In the genomic region with DNA sequence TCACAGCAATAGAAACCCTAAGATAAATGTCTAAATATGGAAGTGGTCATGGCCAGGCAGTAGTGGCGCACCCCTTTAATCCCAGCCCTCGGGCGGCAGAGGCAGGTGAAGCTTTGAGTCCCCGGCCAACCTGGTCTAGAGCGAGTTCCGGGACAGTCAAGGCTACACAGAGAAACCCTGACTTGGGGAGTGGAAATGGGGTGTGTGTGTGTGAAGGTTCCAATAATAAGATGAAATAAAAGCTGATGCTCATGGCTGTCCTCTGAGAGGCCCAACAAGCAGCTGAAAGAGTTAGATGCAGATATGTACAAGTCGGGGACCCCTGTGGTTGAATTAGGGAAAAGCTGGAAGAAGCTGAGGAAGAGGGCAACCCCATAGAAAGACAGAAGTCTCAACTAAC, we compare ENCODE assay signal across 19 mouse cellular contexts. TPM values are rescaled to one million over a fixed set of nuclear protein-coding genes. Genes with fewer than 3 reads are reported as not detected.
DNase-seq lines count a peak whose midpoint lies in the region; ATAC-seq lines count a peak whose summit lies in the region.
"Had no signal": no experiment of that assay in that cellular context is flagged by ENCODE, and none has a peak within 500 bp of the region (broad histone marks: within the 10 kb centered on the region; RNA-seq: fewer than 3 reads in every experiment).

No protein-coding gene starts in this region.

- 96% methylated on average over 7 of the region's 7 CpGs for WGBS in heart, embryonic 10.5 days
- WGBS in midbrain, embryonic 11.5 days, result 96% methylated on average over 7 of the region's 7 CpGs
- 96% methylated on average over 7 of the region's 7 CpGs for WGBS in midbrain, embryonic 13.5 days

- H3K4me3 ChIP-seq in heart, embryonic 10.5 days, result no peak overlapping the region
- H3K4me3 ChIP-seq in midbrain, embryonic 11.5 days (ENCODE audit: low read depth, low read length), result no peak overlapping the region
- no peak overlapping the region for H3K4me3 ChIP-seq in midbrain, embryonic 13.5 days (replicated peaks)

- H3K36me3 ChIP-seq in heart, embryonic 10.5 days, result peaks cover 73% of the 10 kb centered on the region
- H3K36me3 ChIP-seq in midbrain, embryonic 11.5 days (ENCODE audit: control insufficient read depth, insufficient read depth, low read length), result peaks cover 22% of the 10 kb centered on the region
- H3K36me3 ChIP-seq in midbrain, embryonic 13.5 days, result peaks cover 70% of the 10 kb centered on the region

- H3K9me3 ChIP-seq in heart, embryonic 10.5 days, result no peaks in the 10 kb centered on the region
- no peaks in the 10 kb centered on the region for H3K9me3 ChIP-seq in midbrain, embryonic 11.5 days (ENCODE audit: control insufficient read depth, low read length)
- no peaks in the 10 kb centered on the region for H3K9me3 ChIP-seq in midbrain, embryonic 13.5 days
- H3K9me3 ChIP-seq: G1E had no signal

- no peak for ATAC-seq in midbrain, embryonic 11.5 days (ENCODE audit: low FRiP score)
- no peak for ATAC-seq in midbrain, embryonic 13.5 days
- ATAC-seq: activated CD4-positive, CD25-positive, alpha-beta regulatory T cell, adult 4 months; CD4-positive, CD25-positive, alpha-beta regulatory T cell, adult 4 months; Patski had no signal

- H3K4me1 ChIP-seq in heart, embryonic 10.5 days, result no peaks in the 10 kb centered on the region
- H3K4me1 ChIP-seq in midbrain, embryonic 11.5 days (ENCODE audit: control insufficient read depth, insufficient read depth, low read length), result no peaks in the 10 kb centered on the region
- no peaks in the 10 kb centered on the region for H3K4me1 ChIP-seq in midbrain, embryonic 13.5 days (replicated peaks)

- H3K9ac ChIP-seq in midbrain, embryonic 11.5 days (ENCODE audit: low read length), result no peak overlapping the region
- no peak overlapping the region for H3K9ac ChIP-seq in midbrain, embryonic 13.5 days (replicated peaks)

- H3K4me2 ChIP-seq in midbrain, embryonic 11.5 days, result no peak overlapping the region
- H3K4me2 ChIP-seq in midbrain, embryonic 13.5 days (replicated peaks), result no peak overlapping the region

- H3K27me3 ChIP-seq in heart, embryonic 10.5 days (ENCODE audit: insufficient read depth, poor library complexity, severe bottlenecking), result no peaks in the 10 kb centered on the region
- no peaks in the 10 kb centered on the region for H3K27me3 ChIP-seq in midbrain, embryonic 11.5 days (ENCODE audit: control insufficient read depth, insufficient read depth, low read length)
- no peaks in the 10 kb centered on the region for H3K27me3 ChIP-seq in midbrain, embryonic 13.5 days
- H3K27me3 ChIP-seq: CH12.LX, Patski had no signal

- H3K27ac ChIP-seq in heart, embryonic 10.5 days, result no peak overlapping the region
- no peak overlapping the region for H3K27ac ChIP-seq in midbrain, embryonic 11.5 days (ENCODE audit: low read depth, low read length)
- H3K27ac ChIP-seq in midbrain, embryonic 13.5 days, result no peak overlapping the region

- DNase-seq in heart, adult 11 months, result peak; percentile 75
- DNase-seq in heart, embryonic 10.5 days (ENCODE audit: low spot score), result no peak
- peak; percentile 66 for DNase-seq in midbrain, embryonic 11.5 days (ENCODE audit: low spot score, missing footprints)
- DNase-seq: adrenal gland, adult 2 months; adrenal gland, adult 8-10 months; adrenal gland, postnatal 10 days; adrenal gland, postnatal 14 days; adrenal gland, postnatal 25 days; adrenal gland, postnatal 36 days; B cell, adult 2 months; cerebellum, adult 11 months; cerebellum, adult 11-12 months; cerebellum, adult 18-20 months had no signal

RNA-seq across cellular contexts. Expression of a gene that starts 32.0 kb away (rescaled TPM):
- polyA plus RNA-seq in heart, embryonic 10.5 days (2016; fragmentation: Nextera tagmentation; extraction: Ambion mirVana), result 50.2 and 58.9 TPM in 2 replicates
- polyA plus RNA-seq in midbrain, embryonic 11.5 days (2014; fragmentation: Nextera tagmentation; extraction: Ambion mirVana), result 64.0 and 76.2 TPM in 2 replicates
- 52.3 and 57.5 TPM in 2 replicates for polyA plus RNA-seq in midbrain, embryonic 13.5 days (2015; fragmentation: Nextera tagmentation; extraction: Ambion mirVana)

RNA-seq across cellular contexts. Expression of a gene that starts 36.4 kb away (rescaled TPM):
- polyA plus RNA-seq in heart, embryonic 10.5 days (2016; fragmentation: Nextera tagmentation; extraction: Ambion mirVana), result 35.6 and 38.7 TPM in 2 replicates
- 113 and 119 TPM in 2 replicates for polyA plus RNA-seq in midbrain, embryonic 11.5 days (2014; fragmentation: Nextera tagmentation; extraction: Ambion mirVana)
- 40.1 and 40.7 TPM in 2 replicates for polyA plus RNA-seq in midbrain, embryonic 13.5 days (2015; fragmentation: Nextera tagmentation; extraction: Ambion mirVana)

RNA-seq across cellular contexts. Expression of a gene that starts 53.8 kb away (rescaled TPM):
- polyA plus RNA-seq in heart, embryonic 10.5 days (2016; fragmentation: Nextera tagmentation; extraction: Ambion mirVana), result not detected in 2 replicates
- not detected in 2 replicates for polyA plus RNA-seq in midbrain, embryonic 11.5 days (2014; fragmentation: Nextera tagmentation; extraction: Ambion mirVana)
- polyA plus RNA-seq in midbrain, embryonic 13.5 days (2015; fragmentation: Nextera tagmentation; extraction: Ambion mirVana), result not detected in 2 replicates
- polyA plus RNA-seq: activated CD4-positive, CD25-positive, alpha-beta regulatory T cell, adult 4 months; adrenal gland, adult 2 months; CD4-positive, CD25-positive, alpha-beta regulatory T cell, adult 4 months; G1E; Patski had no signal
